Mouse (Mus musculus) induced T-regulatory cell, adult 2 months (primary cell): ENCODE measurements around the gene Wfdc8.
A peak's percentile ranks its signal among the peaks of the same experiment; 100 is the strongest.
"Not testable (repeated sequence)": the region's sequence is repeated elsewhere in the genome, so short reads cannot be mapped to it uniquely, and the experiment has no call there.

Experiments
- DNase-seq: peaks from one replicate; pipeline ENCODE4 v3.0.0-alpha.2; 2012; ENCODE audit warnings: low read depth

Wfdc8 gene

DNA sequence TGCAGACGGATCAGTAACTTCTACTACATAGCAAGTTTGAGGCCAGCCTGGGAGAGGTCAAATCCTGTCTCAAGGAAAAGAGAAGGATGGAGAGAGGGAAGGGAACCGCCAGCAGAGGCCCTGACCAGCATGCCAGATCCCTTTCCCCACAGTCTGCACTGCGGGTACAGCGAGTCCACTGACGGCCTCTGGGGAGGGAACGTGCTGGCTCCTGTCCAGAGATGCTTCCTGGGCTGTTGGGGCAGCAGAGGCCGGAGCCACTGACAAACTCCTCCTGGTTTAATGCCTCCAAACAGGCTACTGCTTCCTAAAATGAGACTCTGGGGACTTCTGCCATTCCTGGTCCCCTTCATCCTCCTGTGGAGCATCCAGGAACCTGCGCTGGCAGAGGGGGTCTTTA is at the start of gene Wfdc8, which contains the start of gene Wfdc6b:
Gene Wfdc8 (minus strand): TSS at position 156 of the 400 bp plus-strand sequence.
Gene Wfdc6b (plus strand): TSS at position 52 of the 400 bp plus-strand sequence.
- not testable (repeated sequence) for DNase-seq

- no peak for DNase-seq
Observed at GRCm38 (mm10) chr2:164656483-164656882, 43.1 kb upstream of the Wfdc8 start, which contains the start of gene Wfdc9. Gene Wfdc9 (minus strand): TSS chr2:164656583.

DNA sequence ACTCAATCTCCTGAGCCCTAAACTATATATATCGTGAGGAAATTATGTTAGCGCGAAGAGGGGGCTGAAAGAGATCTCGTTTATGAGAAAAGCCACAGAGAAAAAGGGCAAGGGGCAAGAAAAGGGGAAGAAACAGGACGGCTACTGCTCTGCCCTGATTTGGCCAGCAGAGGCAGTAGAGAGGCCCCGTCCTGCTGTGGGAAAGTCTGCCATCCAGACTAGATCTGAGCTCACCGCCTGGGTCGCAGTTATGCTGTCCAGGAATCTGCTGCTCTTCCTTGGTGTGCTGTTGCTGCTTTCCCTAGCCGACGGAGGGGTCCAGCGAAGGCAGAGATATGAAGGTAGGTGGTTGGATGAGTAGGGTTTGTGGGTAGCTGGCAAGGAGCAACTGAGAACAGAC is 42.4 kb upstream of the Wfdc8 start, which contains the start of gene Wfdc10:
Gene Wfdc10 (plus strand): TSS at position 189 of the 400 bp plus-strand sequence.
- peak; percentile 29 for DNase-seq

- DNase-seq: no peak
Observed at GRCm38 (mm10) chr2:164641881-164642673, 28.7 kb upstream of the Wfdc8 start.

GRCm38 (mm10) chr2:164641129-164641528 is 27.7 kb upstream of the Wfdc8 start:
- no peak for DNase-seq

GRCm38 (mm10) chr2:164638696-164639095 is 25.3 kb upstream of the Wfdc8 start, which contains the start of gene Wfdc16:
Gene Wfdc16 (minus strand): TSS chr2:164638796.
- DNase-seq: no peak

- DNase-seq: peak; percentile 31
Observed at GRCm38 (mm10) chr2:164635266-164635665, 21.8 kb upstream of the Wfdc8 start.

GRCm38 (mm10) chr2:164621775-164622174 is 8.3 kb upstream of the Wfdc8 start:
- no peak for DNase-seq

GRCm38 (mm10) chr2:164619050-164619449 is 5.6 kb upstream of the Wfdc8 start:
- no peak for DNase-seq

- no peak for DNase-seq
Observed at GRCm38 (mm10) chr2:164615386-164615785, 2.0 kb upstream of the Wfdc8 start.

- DNase-seq: no peak
Observed at GRCm38 (mm10) chr2:164608781-164609180, 4.6 kb downstream of the Wfdc8 start.

GRCm38 (mm10) chr2:164604411-164604810 is 9.0 kb downstream of the Wfdc8 start:
- no peak for DNase-seq

- peak; percentile 7 for DNase-seq
Observed at GRCm38 (mm10) chr2:164603482-164603881, 9.9 kb downstream of the Wfdc8 start.

DNA sequence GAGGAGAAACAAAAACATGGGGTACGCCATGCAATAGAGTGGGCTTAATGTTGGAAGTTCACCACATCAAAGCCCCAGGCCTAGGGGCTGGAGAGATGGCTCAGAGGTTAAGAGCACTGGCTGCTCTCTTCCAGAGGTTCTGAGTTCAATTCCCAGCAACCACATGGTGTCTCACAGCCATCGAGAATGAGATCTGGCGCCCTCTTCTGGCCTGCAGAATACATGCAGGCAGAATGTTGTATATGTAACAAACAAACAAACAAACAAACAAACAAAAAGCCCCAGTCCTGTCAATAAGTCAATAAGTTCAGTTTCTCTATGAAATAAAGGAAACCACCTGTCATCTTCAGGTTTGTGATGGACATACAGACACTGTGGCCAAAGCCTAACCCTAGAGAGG is 13.2 kb downstream of the Wfdc8 start:
- DNase-seq: peak; percentile 14

GRCm38 (mm10) chr2:164593494-164593893 is 19.9 kb downstream of the Wfdc8 start, which contains the start of gene Eppin:
Gene Eppin (minus strand): TSS chr2:164593594.
- no peak for DNase-seq

- peak; percentile 5 for DNase-seq
Observed at GRCm38 (mm10) chr2:164592014-164592413, 21.4 kb downstream of the Wfdc8 start.

GRCm38 (mm10) chr2:164585025-164585725 is 28.3 kb downstream of the Wfdc8 start, which contains the start of gene Wfdc6a:
Gene Wfdc6a (minus strand): TSS chr2:164585447.
- DNase-seq: not testable (repeated sequence)

DNA sequence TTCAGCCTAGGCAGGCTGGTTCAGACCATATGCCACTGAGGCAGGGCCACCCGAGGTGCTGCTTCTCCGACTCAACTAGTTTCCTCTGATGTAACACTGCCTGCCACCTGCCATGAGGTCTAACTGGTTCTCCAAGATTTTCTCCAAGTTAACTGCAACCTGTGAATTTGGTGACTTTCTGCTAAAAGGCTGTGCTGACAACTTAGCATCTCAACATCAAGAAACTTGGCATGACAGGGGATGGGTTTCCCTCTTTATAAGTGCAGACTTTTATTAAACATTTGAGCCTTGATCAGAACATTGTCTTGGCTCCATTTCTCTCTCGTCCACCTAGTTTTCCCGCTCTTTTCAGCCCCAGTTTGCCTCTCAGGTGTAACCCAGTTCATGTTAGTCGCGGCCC is 40.1 kb downstream of the Wfdc8 start, which contains the start of gene Spint3:
Gene Spint3 (minus strand): TSS at position 101 of the 400 bp plus-strand sequence.
- not testable (repeated sequence) for DNase-seq

DNA sequence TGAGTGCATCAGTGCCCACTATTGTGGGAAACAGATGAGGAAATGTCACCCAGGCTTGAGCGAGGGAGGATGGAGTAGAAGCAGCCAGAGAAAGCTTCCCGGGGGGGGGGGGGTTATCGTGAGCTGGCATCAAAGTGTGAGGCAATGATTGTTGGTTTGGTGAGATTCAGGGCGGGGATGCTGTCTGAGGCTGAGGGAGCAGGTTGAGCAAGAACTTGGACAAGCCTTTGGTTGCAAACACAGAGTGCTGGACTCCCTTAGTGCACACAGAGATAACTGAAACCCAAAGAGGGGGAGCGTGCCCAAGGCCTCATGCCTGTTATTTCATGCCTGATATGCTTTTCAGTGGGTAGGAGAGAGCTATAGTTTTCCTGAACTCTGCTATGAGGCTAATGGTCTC is 46.0 kb downstream of the Wfdc8 start:
- no peak for DNase-seq

DNA sequence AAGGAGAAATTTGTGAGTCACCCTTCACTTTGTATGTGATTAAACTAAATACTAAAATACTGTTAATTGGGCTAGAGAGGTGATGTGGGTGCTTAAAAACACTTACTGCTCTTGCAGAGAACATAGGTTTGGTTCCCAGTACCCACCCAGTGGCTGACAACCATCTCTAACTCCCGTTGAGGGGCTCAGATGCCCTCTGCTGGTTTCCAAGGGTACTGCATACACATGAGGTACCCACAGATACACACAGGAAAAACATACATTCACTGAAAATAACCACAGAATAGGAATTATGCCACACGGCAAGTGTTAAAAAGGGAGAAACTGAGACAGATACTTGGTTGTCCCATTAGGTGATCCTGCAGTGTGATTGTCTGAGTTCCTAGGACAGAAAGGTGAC is 46.4 kb downstream of the Wfdc8 start:
- peak; percentile 32 for DNase-seq

GRCm38 (mm10) chr2:164564346-164564745 is 49.1 kb downstream of the Wfdc8 start:
- DNase-seq: no peak

DNA sequence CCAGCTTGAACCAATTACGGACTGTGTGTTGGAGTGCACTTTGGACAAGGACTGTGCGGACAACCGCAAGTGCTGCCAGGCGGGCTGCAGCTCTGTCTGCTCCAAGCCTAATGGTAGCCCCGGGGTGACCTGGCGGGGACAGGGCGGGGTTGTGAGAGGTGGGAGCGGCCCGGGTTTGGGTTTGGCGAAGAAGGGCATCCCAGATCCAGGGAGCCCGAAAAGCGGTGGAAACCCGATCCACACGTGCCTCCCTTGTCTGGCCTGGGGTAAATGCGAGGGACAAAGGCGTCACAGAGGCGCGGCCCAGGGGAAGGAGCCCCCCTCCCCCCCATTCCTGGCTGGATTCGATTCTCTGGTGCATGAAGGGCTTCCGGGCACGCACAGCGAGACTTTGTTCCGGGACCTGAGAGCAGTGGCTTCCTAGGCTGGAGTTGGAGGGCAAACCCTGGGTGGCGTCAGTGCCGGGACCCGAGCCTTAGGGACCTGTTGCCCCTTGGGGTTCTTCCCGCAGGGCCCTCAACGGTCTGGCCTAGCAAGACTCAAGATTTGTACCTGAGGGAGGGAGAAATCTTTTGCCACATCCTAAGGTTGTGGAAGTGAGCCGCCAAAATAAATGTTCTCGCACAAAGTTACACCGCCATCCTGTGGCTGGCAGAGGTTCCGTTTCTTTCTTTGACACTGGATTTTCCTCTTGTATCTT is 49.9 kb downstream of the Wfdc8 start:
- peak; percentile 73 for DNase-seq
